Mouse (Mus musculus) frontal cortex, postnatal 36 days (tissue): ENCODE results near the gene Tbxas1.
A peak's percentile ranks its signal among the peaks of the same experiment; 100 is the strongest.

Experiments used
- DNase-seq, 2 experiments: peaks; one replicate each; pipeline ENCODE4 v3.0.0; 2022; ENCODE audit warnings: low spot score in 2 of 2

Tbxas1 gene

GRCm38 (mm10) chr6:39117584-39118455 is 242.6 kb downstream of the Tbxas1 start, which contains the start of gene Parp12:
Parp12 (minus strand) TSS chr6:39118349.
- DNase-seq = peak; percentile 28 to 39

- DNase-seq = no peak
Measured at GRCm38 (mm10) chr6:39118456-39118881, 243.3 kb downstream of the Tbxas1 start.

DNA sequence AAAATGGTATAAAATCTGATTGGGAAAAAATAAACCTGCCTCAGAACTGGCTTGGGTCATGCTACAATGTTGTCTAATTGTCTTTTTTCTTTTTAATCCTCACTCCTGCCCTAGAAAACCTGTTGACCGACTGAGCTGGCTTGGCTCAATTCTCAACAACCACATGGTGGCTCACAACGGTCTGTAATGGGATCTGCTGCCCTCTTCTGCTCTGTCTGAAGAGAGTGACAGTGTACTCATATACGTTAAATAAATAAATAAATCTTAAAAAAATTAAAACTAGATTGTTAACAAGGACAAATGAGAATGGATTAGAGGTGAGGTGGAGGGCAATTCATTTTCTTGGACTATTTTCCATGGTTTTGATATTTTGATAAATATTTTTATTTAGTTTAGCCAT is 245.5 kb downstream of the Tbxas1 start:
- no peak for DNase-seq

DNA sequence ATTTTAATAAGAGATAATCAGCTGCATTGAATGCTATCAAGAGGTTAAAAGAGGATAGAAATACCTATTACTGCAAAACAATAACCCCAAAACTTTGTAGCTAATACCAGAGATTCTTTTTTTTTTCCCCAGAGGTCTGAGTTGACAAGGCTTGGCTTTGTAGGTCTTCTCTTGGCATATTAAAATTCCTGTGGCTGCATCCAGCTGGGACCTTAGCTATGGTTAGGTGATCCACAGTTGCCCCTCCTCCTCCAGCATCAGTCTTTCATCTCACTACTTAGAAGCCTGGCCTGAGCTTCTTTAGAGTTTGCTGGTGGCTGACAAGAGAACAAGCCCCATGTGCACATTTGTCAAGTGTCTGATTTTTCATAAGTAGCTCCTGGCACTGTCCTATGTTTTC is 249.5 kb downstream of the Tbxas1 start:
- DNase-seq = no peak

DNA sequence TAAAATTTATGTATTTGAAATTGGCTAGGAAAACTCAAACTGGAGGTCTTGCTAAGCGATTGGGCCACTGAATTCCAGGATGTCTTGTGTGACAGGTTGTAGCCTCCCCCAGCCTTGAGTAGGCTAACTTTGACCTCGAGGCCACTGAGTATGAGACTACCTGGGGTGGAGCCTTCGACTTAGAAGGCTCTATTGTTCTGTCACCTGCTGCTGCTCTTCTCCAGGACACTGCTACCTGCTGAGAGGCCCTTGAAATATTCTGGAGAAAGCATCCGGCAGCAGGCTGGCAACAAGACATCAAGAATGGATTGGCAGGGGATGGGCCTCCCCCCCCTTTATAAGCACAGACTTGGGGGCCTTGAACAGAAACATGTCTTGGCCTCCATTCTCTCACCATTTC is 256.3 kb downstream of the Tbxas1 start:
- DNase-seq = no peak

GRCm38 (mm10) chr6:39132556-39132955 is 257.4 kb downstream of the Tbxas1 start:
- DNase-seq = no peak
